Mouse (Mus musculus): Measurements from ENCODE around the gene Dennd2d. TPM values are rescaled to one million over a fixed set of nuclear protein-coding genes. Genes with fewer than 3 reads are reported as not detected.

Dennd2d gene
- polyA plus RNA-seq, 1 experiment, result 13.9 TPM

DNA sequence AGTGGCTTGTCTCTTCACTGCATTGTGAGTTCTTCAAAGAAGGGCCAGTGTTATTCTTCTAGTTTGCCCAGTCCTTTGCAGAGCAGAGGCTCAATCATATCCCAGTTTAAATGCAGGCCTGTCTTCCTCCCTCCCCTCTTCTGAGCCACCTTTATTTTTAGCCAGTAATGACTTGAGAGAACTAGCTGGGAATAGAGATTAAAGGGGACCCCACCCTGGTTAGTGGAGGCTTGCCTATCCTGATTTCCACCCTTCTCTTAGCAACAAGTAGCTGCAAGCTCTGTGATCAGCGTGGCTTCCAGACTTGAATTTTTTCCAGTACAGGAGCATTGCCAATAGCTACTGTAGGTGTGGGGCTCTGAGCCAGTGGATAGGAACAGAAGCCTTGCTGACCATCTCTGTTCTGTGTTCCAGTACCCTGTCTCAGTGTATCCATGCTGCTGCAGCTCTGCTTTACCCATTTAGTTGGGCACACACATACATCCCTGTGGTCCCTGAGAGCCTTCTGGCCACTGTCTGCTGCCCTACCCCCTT, 12.3 kb downstream of the Dennd2d start:
- Histone ChIP-seq H3K9me3 (no peaks in the 10 kb centered on the region), H3K27me3 (replicated peaks) (no peaks in the 10 kb centered on the region), H3K4me3 (replicated peaks) (peak overlapping the region; percentile 57), H3K4me1 (peaks cover 98% of the 10 kb centered on the region), H3K36me3 (replicated peaks; ENCODE audit: low read length) (peaks cover 91% of the 10 kb centered on the region)
- TF ChIP-seq FLI1 (IDR thresholded peaks at IDR 0.05; ENCODE audit: low read length) (no peak), GATA1 (IDR thresholded peaks at IDR 0.05; ENCODE audit: borderline replicate concordance, low read length) (no peak)

DNA sequence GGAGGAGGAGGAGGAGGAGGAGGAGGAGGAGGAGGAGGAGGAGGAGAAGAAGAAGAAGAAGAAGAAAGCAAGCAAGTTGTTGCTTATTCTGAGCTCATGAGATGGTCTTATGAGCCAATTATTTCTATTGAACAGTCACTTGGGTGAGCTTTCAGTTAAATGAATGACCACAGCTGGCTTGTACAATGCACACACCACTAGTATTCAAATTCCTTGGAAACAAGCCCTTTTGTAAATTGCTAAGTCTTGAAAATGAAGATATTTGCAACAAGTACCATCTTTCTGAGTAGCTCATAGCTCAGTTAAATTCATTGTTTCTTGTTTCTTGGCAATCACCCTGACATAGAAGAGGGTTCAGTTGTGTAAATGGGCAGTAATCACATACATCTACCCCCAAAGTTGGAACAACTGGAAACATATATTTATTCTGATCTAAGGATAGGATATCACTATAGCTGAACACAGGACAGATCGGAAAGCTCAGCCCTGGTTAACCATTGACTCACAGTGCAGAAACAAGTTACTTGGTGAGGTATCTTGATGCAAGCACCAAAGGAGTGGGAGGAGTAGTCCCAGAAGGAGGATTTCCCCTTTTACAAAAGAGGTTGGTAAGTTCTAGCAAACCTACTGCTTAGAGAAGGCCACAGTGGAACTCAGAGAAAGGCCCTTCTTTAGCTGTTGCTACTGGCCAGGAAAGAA, 13.3 kb downstream of the Dennd2d start:
- TF ChIP-seq FLI1 (IDR thresholded peaks at IDR 0.05; ENCODE audit: low read length), result no peak
- TF ChIP-seq GATA1 (IDR thresholded peaks at IDR 0.05; ENCODE audit: borderline replicate concordance, low read length), result no peak
- Histone ChIP-seq H3K36me3 (replicated peaks; ENCODE audit: low read length) (peaks cover 92% of the 10 kb centered on the region), H3K4me3 (replicated peaks) (peak overlapping the region; percentile 0), H3K27me3 (replicated peaks) (no peaks in the 10 kb centered on the region), H3K9me3 (no peaks in the 10 kb centered on the region), H3K4me1 (peaks cover 94% of the 10 kb centered on the region)

DNA sequence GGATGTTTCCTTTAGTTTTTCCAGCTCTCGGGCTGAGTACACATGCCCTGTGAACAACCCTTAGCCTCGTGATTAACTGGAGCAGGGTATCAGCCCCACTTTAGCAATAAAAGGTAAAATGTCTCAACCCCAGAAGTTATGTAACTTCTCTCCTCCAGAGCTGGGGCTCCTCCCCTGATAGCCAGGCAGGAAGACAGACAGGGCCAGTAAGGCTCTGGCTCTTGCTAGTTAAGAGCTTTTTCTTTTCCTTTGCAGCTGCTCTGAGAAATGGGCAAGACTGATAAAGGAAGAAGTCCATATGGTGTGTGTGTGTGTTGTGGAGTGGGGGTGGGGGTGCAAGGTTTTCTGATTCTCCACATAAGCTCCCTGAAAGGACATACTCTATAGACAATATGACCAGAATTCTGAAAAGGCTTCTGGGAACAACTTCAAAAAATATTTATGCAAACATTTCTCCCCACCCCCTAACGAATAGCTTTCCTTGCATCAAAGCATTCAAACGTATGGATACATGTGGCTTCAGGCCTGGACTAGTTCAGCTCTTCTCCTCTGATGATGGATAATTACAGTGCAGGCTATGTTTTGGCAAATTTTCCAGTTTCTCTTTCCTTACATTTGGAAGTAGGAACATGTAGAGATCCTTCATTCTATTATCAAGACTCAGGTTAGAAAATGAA, 14.0 kb downstream of the Dennd2d start:
- H3K9me3 ChIP-seq, result no peaks in the 10 kb centered on the region
- peaks cover 92% of the 10 kb centered on the region for H3K36me3 ChIP-seq (replicated peaks; ENCODE audit: low read length)
- no peaks in the 10 kb centered on the region for H3K27me3 ChIP-seq (replicated peaks)
- H3K4me1 ChIP-seq, result peaks cover 94% of the 10 kb centered on the region
- H3K4me3 ChIP-seq (replicated peaks), result peak overlapping the region; percentile 65
- TF ChIP-seq FLI1 (IDR thresholded peaks at IDR 0.05; ENCODE audit: low read length) (no peak), GATA1 (IDR thresholded peaks at IDR 0.05; ENCODE audit: borderline replicate concordance, low read length) (no peak)

DNA sequence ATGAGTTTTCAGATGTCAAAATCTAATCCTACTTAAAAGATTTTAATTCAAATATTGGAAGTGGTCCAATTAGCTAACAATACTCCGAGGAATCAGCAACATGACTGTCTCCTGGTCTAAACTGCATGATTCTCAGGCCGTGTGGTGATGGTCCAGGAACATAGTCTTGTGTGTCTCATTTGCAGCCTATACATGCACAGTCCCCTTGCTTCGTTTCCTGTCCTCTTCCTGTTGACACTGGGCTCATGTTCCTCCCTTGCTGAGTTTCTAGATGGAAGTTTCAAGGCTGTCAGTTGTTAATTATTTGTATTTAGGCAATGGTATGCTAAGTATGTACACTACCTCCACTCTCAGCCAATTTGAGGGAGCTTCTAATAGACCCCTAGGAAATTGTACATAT, 14.8 kb downstream of the Dennd2d start:
- peaks cover 90% of the 10 kb centered on the region for H3K4me1 ChIP-seq
- H3K9me3 ChIP-seq, result no peaks in the 10 kb centered on the region
- TF ChIP-seq GATA1 (IDR thresholded peaks at IDR 0.05; ENCODE audit: borderline replicate concordance, low read length) (no peak), FLI1 (IDR thresholded peaks at IDR 0.05; ENCODE audit: low read length) (no peak)
- H3K36me3 ChIP-seq (replicated peaks; ENCODE audit: low read length), result peaks cover 92% of the 10 kb centered on the region
- H3K4me3 ChIP-seq (replicated peaks), result peak overlapping the region; percentile 78
- H3K27me3 ChIP-seq (replicated peaks), result no peaks in the 10 kb centered on the region

DNA sequence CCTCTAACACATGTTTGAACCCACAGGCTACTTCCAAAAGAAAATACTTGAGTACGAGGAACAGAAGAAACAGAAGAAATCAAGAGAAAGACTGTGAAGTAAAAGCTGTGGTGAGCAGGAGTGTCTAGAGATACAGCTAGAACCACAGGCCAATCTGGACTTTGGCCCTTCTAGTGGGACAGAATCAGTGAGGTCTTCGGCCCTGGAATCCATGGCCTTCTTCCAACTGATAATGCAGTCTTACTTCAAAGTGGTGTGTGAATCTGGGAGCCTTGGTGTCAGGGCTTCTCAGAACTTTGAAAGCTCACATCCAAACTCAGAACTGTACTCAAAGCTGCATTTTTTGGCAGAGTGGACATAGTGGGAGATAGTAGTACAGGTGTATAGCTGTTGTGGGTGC, 18.3 kb downstream of the Dennd2d start:
- Histone ChIP-seq H3K36me3 (replicated peaks; ENCODE audit: low read length) (peaks cover 94% of the 10 kb centered on the region), H3K4me1 (peaks cover 55% of the 10 kb centered on the region), H3K9me3 (no peaks in the 10 kb centered on the region), H3K4me3 (replicated peaks) (no peak overlapping the region), H3K27me3 (replicated peaks) (no peaks in the 10 kb centered on the region)
- TF ChIP-seq GATA1 (IDR thresholded peaks at IDR 0.05; ENCODE audit: borderline replicate concordance, low read length), result no peak
- no peak for TF ChIP-seq FLI1 (IDR thresholded peaks at IDR 0.05; ENCODE audit: low read length)

DNA sequence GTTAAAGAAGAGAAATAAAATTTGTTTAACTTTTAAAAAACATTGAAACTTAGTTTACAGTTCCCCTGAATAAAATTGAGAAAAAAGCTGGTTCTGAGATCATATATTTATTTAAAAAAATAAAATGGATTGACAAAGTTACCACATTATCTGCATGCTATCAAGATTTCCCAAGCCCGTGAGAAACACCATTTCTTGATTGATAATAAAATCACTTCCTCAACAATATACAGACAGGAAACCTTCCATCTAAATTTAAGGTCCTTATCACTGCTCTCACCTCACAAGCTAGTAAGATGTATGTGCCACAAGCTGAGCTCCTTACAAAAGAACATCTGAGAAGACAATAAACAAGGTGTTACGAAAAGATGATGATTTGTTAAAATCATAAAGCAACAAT, 20.7 kb downstream of the Dennd2d start:
- peaks cover 98% of the 10 kb centered on the region for H3K36me3 ChIP-seq (replicated peaks; ENCODE audit: low read length)
- peaks cover 35% of the 10 kb centered on the region for H3K4me1 ChIP-seq
- no peak for TF ChIP-seq FLI1 (IDR thresholded peaks at IDR 0.05; ENCODE audit: low read length)
- TF ChIP-seq GATA1 (IDR thresholded peaks at IDR 0.05; ENCODE audit: borderline replicate concordance, low read length), result no peak
- no peaks in the 10 kb centered on the region for H3K9me3 ChIP-seq
- H3K4me3 ChIP-seq (replicated peaks), result no peak overlapping the region
- H3K27me3 ChIP-seq (replicated peaks), result no peaks in the 10 kb centered on the region

DNA sequence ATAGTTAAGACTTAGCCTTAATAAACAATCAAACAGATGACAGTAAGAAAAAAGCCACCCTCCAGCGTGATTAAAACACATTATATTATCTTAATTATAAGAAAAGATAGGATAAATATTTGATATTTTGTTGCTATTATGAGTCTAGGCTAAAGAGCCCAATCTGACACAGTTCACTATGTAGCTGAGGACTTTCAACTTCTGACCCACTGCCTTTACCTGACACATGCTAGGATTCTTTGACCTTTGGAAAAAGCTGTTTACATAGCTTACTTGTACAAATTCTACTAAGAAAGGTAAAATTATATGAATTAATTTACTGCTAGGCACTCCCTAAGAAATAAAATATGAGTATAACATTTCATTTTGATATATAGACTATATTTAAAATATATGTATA, 28.5 kb downstream of the Dennd2d start:
- TF ChIP-seq GATA1 (IDR thresholded peaks at IDR 0.05; ENCODE audit: borderline replicate concordance, low read length), result no peak
- TF ChIP-seq FLI1 (IDR thresholded peaks at IDR 0.05; ENCODE audit: low read length), result no peak
- Histone ChIP-seq H3K4me1 (peaks cover 16% of the 10 kb centered on the region; the same call in 1 of the 2 replicates), H3K4me3 (replicated peaks) (no peak overlapping the region), H3K36me3 (replicated peaks; ENCODE audit: low read length) (peaks cover 86% of the 10 kb centered on the region), H3K27me3 (replicated peaks) (no peaks in the 10 kb centered on the region), H3K9me3 (no peaks in the 10 kb centered on the region)

DNA sequence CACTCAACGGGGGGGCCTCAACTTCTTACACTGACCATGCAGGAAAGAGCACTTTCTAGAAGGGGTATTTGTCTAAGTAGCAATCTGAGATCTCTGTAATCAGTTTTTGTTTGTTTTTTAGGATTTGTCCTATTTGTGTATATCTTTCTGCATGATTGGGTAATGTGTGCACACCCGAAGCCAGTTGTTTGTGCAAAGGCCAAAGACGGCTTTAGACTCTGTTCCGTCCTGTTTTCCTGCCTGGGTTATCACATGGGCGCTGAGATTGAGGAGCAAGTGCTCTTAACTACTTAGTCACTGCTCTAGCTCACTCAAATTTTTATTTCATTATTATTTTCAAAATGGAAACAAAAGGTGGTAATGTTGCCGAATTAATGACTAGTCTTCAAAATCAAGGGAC, 32.8 kb downstream of the Dennd2d start:
- TF ChIP-seq FLI1 (IDR thresholded peaks at IDR 0.05; ENCODE audit: low read length) (no peak), GATA1 (IDR thresholded peaks at IDR 0.05; ENCODE audit: borderline replicate concordance, low read length) (no peak)

DNA sequence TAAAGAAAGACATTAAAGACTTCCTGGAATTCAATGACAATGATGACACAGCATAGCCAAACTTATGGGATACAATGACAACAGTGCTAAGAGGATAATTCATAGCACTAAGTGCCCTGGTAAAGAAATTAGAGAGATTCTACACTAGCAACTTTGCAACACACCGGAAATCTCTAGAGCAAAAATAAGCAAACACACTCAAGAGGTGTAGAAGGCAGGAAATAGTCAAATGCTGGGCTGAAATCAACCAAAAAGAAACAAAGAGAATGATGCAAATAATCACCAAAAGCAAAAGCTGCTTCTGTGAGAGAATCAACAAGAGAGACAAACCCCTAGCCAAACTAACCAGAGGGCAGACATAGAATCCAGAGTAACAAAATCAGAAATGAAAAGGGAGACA, 40.5 kb downstream of the Dennd2d start:
- H3K36me3 ChIP-seq (replicated peaks; ENCODE audit: low read length), result peaks cover 44% of the 10 kb centered on the region
- H3K27me3 ChIP-seq (replicated peaks), result no peaks in the 10 kb centered on the region
- TF ChIP-seq FLI1 (IDR thresholded peaks at IDR 0.05; ENCODE audit: low read length) (no peak), GATA1 (IDR thresholded peaks at IDR 0.05; ENCODE audit: borderline replicate concordance, low read length) (no peak)
- H3K4me1 ChIP-seq, result peaks cover 26% of the 10 kb centered on the region
- no peaks in the 10 kb centered on the region for H3K9me3 ChIP-seq
- H3K4me3 ChIP-seq (replicated peaks), result no peak overlapping the region

More for the DNA sequence above, 32.8 kb downstream of the Dennd2d start:
- Histone ChIP-seq H3K9me3 (no peaks in the 10 kb centered on the region), H3K36me3 (replicated peaks; ENCODE audit: low read length) (peaks cover 76% of the 10 kb centered on the region), H3K27me3 (replicated peaks) (no peaks in the 10 kb centered on the region), H3K4me1 (peaks cover 18% of the 10 kb centered on the region), H3K4me3 (replicated peaks) (no peak overlapping the region)

DNA sequence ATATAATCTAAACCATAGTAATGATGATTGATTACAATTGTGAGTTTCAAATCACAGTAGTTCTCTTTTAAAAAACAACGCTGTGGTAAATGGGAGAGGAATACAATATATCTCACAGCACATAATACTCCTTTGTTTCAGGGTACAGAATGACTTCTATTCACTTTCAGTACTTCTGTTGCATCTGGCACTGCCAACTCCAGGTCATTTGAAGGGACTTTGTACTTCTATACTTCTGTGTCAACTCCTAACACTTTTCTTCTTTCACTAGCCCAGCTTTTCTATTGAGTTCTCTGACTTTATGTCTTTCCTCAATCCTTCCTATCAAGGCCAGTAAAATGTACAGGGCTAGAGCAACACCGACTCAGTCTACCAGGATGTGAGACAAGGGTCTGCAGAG, 44.2 kb downstream of the Dennd2d start:
- H3K9me3 ChIP-seq, result no peaks in the 10 kb centered on the region
- TF ChIP-seq GATA1 (IDR thresholded peaks at IDR 0.05; ENCODE audit: borderline replicate concordance, low read length) (no peak), FLI1 (IDR thresholded peaks at IDR 0.05; ENCODE audit: low read length) (no peak)
- no peaks in the 10 kb centered on the region for H3K27me3 ChIP-seq (replicated peaks)
- peaks cover 21% of the 10 kb centered on the region for H3K4me1 ChIP-seq
- H3K4me3 ChIP-seq (replicated peaks), result no peak overlapping the region
- peaks cover 58% of the 10 kb centered on the region for H3K36me3 ChIP-seq (replicated peaks; ENCODE audit: low read length)
